Mouse (Mus musculus) monocyte, adult 5-6 weeks (primary cell): ENCODE measurements around the gene Zfp128. TPM values are rescaled to one million over a fixed set of nuclear protein-coding genes. Genes with fewer than 3 reads are reported as not detected.
A peak's percentile ranks its signal among the peaks of the same experiment; 100 is the strongest.
"Not testable (repeated sequence)": the region's sequence is repeated elsewhere in the genome, so short reads cannot be mapped to it uniquely, and the experiment has no call there.

ENCODE experiments used
- ATAC-seq: fragments of 153-309, 156-312 bp; replicated peaks from 2 replicates; pipeline ENCODE4 v1.8.0; 2017; ENCODE audit warnings: mild to moderate bottlenecking; ENCODE audit not compliant: low TSS enrichment, insufficient number of reproducible peaks, severe bottlenecking, poor library complexity, low FRiP score
- total RNA-seq: library from RNA; stranded (forward); fragments of 200-1000, 200-491, 200-594 nt; gene quantifications from 3 replicates; pipeline ENCODE4 v1.2.3, GENCODE M21; 2017

Zfp128 gene
- total RNA-seq = 1.6 to 4.2 TPM (median 2.4 TPM) in 3 replicates

DNA sequence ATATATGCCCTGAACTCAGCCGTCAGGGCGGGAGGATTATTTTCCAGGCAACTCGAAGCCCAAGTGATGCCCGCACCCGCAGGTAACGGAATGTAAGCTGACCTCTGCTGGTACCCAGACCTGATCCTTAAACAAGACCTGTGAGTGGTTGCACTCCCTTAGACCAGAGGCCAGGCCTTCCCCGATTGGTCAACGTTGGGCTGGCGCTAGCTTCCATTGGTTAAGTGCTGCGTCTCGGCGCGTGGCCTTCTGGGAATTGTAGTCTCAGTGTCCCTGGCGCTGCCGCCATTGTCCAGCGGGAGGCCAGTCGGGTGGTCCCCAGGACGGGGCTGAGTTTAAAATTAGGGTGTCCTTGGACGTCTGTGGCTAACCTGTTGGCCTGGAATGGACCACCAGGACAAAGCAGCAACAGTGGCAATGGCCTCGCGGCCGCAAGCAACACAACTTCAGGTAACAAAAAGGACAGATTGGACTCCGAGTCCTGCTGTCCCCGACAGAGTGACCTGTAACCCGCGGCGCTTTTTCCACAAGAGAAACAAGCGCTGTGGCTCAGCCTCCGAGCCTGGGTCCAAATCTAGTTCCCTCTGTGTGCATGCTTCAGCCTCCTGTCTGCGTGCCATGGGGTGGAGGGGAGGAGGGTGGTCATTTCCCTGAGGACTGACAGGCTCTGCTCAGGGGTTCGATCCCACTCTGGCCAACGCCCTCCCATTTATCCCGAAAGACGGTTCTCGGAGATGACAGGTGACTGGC lies at the start of gene Zfp128:
Gene Zfp128 (plus strand): TSS at position 267 of the 750 bp plus-strand sequence.
- ATAC-seq = peak; percentile 99

DNA sequence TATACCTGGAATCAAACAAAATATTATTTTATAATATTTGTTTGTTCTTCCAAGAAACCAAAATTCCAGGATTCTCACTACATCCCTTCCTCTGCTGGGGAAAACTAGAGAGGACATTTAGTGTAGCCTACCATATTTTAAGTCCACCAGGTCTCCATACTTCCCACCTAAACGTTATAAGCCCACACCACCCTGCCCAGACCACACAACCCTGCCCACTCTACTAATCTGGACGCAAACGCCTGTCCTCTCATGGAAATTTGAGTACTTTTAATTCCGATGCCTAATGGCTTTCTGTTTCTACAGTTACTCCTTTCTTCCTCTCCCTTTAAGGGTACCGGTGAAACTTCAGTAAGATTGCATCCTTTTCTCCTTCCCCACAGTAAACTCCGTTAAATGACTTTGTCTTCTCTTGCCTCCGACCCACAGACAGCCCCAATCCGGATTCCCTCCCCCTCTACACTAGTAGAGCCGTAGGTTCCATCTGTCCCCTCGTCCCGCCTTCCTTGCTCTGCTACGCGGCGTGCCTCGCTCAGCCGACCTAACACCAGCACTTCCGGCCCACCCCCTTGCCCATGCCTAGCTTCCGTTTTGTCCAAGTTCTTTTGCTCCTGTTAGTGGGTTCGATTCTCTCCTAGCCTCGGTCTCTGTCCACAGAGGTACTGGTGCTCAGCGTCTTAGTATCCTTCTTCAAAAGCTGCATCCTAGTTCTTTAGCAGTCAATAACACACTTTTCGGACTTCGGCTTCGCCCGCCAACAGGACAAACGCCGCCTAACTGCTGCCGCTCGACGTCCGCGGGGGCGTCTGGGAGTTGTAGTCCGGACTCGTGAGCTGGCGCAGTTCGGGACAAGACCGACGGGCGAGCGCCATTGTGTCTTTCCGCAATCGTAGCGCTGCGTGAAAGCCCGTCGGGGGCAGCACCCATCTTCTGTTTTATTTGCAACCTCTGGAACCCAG lies 46.5 kb upstream of the Zfp128 start, which contains the start of gene Zfp110:
Gene Zfp110 (plus strand): TSS at position 600 of the 959 bp plus-strand sequence.
- peak; percentile 96 for ATAC-seq

DNA sequence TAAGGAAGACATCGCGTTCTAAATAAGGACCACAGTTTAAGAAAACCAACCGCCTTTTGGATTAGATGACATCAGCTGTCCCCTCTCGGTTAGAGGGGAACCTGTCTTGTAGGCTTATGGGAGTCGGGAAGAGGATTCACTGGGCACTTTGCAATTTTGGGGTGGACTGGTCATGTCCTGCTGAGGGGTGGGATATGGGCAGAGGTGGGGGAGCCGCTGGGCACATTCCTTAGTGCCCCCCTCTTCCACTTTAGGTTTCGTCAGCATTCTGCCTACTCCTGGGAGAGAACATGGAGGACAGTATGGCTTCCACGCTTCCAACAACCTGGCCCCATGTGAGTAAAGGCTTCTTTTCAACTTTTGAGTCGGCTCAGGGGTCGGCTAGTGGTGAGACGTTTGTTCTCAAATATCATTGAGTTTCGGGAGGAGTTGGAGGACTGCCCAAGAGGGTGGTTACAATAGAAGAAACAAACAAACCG lies 45.7 kb upstream of the Zfp128 start:
- ATAC-seq = peak; percentile 27; the same call in 1 of the 2 replicates

DNA sequence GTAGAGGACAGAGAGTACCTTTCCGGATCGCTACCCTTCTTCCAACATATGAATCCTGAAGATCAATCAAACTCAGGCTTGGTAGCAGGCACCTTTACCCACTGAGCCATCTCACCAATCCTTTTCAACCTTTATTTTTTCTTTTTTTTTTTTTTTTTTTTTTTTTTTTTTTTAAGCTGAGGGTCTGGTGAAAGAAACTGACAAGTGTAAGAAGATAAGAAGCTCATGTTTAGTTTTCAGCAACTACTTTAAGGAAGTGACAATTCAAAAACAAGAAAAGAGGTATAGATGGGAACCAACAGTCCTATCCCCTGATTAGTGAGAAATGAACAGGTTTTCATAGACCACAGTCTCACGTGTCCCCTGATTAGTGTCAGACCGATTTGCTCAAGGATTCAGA lies 45.2 kb upstream of the Zfp128 start:
- no peak for ATAC-seq

DNA sequence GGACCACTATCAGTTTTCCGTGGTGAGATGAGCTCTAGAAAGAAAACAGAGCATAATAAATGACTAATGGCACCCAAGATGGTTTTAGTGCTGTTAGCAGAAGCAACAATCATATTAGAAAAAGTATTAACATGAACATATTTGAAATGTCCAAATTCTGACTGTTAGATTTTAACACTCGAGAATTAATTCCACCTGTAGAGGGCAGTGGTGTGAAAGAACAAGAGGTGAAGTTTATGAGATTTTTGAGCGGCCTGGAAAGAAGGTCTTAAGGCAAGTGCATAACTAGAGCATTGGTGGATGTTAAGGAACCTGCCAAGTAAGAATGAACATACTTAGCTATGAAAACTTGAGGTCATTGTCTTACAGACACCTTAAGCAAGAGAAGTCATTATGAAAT lies 6.7 kb upstream of the Zfp128 start:
- ATAC-seq = no peak; the same call in 1 of the 2 replicates

DNA sequence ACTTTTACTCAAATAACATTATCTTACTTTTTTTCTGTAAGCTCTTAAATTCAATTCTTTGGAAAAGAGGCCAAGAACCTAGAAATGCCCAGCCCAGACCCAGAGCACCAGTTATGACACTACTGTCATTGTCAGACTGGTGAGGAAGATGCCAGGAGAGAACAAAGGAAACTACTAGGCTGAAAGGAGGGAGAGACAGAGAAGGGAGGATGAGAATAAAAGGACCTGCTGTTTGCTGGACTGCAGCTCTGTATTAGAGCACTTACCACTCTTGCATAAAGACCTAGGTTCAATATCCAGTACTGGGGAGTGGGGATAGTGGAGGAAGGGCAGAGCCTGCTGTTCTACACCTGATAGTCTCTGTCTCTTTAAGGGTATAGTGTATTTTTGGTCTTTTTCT lies 941 bp upstream of the Zfp128 start:
- ATAC-seq = no peak

GRCm38 (mm10) chr7:12880497-12880896 lies 480 bp upstream of the Zfp128 start:
- not testable (repeated sequence) for ATAC-seq

- no peak for ATAC-seq
Observed at GRCm38 (mm10) chr7:12886563-12887266, 5.7 kb downstream of the Zfp128 start.

DNA sequence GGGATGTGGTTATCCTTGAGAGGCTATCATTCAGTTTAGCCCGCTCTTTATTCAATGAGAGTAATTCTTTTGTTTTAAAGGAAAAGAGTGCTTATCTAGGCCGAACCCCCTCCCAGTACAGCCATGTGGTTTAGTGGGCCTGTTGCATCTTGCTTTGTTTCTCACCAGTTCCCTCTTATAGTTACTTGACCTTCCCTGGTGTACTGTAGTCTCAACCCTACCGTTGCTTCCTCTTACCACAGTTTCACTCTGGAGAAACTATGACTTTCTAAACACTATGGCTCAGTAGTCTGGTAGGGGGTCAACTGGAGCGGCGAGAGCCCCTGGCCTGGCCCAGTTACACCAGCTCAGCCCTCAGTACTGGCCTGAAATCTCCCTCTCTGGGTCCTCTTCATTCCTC lies 6.6 kb downstream of the Zfp128 start:
- ATAC-seq = peak; percentile 24; the same call in 1 of the 2 replicates

DNA sequence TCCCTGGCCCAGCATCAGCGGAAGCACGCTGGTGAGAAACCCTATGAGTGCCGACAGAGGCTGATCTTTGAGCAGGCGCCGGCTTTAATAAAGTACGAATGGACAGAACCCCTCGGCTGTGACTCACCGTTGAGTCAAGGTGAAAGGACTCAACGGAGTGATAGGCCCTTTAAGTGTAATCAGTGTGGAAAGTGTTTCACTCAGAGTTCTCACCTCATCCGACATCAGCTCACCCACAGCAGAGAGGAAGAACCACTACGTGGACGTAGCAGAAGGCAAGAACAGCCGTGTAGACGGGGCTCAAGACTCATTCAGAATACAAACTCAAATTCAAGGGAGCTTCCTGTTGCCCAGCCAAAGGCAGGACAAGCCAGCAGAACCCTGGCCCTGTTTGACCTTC lies 10.0 kb downstream of the Zfp128 start:
- no peak for ATAC-seq

- no peak for ATAC-seq
Observed at GRCm38 (mm10) chr7:12891334-12891733, 10.4 kb downstream of the Zfp128 start.

DNA sequence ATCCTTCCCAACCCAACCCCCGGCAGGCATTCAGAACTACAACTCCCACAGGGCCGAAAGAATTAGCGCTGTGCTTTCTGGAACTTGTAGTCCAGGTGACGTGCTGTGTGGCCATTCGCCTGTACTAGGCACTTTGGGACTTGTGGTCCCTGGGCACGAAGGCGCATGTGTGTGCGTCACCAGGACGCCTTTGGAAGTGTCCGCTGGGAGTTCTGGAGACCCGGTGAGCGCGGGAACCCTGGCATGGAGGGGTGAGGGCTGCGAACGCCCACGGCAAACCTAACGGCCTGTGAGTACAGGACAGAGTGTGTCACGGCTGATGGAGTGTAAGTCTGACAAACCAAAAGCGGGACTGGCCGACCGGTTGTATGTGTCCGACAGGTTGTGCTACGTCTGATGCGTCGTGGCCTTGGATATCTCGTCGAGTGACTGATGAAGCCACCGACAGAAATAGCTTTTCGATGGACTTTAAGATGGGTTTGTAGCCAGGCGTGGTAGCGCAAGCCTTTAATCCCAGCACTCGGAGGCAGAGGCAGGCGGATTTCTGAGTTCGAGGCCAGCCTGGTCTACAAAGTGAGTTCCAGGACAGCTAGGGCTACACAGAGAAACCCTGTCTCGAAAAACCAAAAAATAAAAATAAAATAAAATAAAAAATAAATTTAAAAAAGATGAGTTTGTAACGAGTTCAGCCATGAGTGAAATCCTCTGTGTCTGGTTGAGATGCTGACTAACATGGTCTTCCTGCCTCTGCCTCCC lies 16.9 kb downstream of the Zfp128 start, which contains the start of gene Zscan22:
Gene Zscan22 (plus strand): TSS at position 161 of the 756 bp plus-strand sequence.
- ATAC-seq = peak; percentile 99

DNA sequence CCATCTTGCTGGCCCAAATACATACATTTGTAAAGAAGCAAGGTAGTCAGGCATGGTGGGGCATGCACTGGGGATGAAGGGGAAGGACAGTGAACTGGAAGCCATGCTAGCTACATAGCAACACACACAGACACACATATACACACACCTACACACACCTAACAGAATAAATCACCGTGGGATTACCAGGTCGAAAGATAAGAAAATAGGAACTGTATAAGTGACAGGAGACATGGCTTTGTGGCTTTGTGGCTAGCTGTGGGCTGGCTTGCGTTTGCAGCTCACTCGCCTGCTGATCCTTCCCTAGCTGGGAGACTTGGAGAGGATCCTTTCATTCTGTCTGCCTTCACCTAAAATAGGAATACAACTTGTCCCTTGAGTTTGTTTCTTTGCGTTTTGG lies 20.5 kb downstream of the Zfp128 start:
- no peak for ATAC-seq

DNA sequence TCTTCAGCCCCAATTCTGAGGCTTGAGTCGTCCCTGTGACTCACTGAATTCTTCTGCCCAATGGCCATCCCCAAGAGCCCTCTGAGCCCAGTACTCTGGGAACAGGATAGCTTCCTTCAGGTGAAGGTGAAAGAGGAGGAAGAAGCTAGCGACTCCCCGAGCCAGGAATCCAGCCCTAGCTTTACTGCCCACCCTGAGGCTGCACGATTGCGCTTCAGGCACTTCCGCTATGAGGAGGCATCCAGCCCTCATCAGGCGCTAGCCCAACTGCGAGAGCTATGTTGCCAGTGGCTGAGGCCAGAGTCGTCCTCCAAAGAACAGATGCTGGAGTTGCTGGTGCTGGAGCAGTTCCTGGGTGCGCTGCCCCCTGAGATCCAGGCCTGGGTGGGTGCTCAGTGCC lies 22.6 kb downstream of the Zfp128 start:
- ATAC-seq = 0 out of 2 replicates have a peak, but pooled peaks have one; percentile 38

DNA sequence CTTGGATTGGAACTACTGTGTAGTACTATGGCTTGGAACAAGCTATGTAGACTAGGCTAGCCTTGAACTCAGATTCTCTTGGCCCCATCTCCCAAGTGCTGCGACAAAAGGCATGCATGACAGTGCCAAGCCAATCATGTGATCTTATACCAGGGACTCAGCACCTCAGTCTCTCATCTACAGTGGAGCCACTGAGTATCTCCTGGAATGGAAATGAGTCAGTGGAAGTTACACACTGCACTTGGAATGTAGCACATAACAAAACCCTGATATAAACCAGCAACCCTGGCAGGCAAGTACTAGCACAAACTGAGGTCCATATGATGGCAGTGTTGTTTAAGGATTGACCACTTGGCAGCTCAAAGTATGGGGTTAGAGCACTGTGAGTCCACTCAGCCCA lies 24.2 kb downstream of the Zfp128 start:
- ATAC-seq = no peak

GRCm38 (mm10) chr7:12909498-12909962 lies 28.6 kb downstream of the Zfp128 start:
- peak; percentile 65; the same call in 1 of the 2 replicates for ATAC-seq

- peak; percentile 44; the same call in 1 of the 2 replicates for ATAC-seq
Observed at GRCm38 (mm10) chr7:12910181-12910668, 29.2 kb downstream of the Zfp128 start.

- no peak for ATAC-seq
Observed at GRCm38 (mm10) chr7:12913556-12913955, 32.6 kb downstream of the Zfp128 start.
